Mouse (Mus musculus): ENCODE data around the gene Ube2j1.
A peak's percentile ranks its signal among the peaks of the same experiment; 100 is the strongest.
"Not testable (repeated sequence)": the region's sequence is repeated elsewhere in the genome, so short reads cannot be mapped to it uniquely, and the experiment has no call there.

The Ube2j1 gene

DNA sequence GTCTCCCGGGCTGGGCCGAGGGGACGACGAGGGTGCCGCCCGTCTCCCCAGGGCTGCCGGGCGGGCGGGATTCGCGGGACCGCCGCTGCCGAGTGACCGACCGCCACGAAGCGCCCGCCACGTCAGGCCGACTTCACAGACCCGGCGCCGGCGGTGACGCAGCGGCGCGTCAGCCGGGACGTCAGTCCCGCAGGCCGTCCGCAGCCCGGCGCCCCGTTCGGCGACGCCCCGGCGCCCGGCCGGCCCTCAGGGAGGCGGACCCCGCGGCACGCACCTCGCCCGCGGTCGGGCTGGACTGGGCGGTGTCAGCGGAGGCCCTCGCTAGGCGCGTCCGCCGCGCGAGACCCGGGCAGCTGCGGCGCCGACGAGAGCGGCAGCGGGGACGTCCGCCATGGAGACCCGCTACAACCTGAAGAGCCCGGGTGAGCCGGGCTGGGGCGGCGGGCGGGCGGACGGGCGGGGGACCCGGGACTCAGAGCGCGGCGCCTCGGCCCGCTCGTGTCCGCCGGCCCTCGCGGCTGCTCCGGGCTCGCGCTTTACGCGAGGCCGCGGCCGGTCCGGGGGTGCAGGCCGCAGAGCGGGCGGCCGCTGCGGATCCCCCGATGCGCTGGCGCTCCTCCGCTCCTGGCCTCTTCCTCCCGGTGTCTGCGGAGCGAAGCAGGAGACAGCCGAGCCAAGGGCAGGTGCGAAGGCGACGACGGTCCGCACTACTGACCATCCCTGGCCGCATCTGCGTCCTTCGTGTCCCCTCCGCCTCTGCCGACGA lies at the start of gene Ube2j1:
Gene Ube2j1, plus strand, starts transcription at position 222 of the 766 bp plus-strand sequence.
- peak; percentile 73 to 78 for DNase-seq (ENCODE audit: low spot score in 2 of 2)

DNA sequence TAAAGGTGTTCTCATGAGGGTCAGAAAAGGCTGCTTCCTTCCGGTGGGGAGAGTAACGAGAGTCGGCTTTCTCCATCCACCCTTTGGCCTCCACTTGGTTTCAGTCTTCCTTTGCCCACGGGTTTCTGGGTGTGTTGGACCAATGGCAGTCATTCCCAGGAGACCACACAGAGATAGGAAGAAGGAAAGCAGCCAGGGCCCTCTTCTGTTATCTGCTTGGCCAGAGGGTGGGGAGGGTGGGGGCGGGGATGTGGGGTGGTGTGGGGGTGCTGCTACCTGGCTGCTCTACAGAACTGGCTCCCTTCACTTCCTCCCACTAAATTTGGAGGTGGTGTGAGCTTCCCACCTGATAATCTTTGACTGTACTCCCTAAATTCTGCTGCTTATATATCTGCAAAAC lies 49.6 kb upstream of the Ube2j1 start:
- no peak for DNase-seq (ENCODE audit: low spot score in 2 of 2)

DNA sequence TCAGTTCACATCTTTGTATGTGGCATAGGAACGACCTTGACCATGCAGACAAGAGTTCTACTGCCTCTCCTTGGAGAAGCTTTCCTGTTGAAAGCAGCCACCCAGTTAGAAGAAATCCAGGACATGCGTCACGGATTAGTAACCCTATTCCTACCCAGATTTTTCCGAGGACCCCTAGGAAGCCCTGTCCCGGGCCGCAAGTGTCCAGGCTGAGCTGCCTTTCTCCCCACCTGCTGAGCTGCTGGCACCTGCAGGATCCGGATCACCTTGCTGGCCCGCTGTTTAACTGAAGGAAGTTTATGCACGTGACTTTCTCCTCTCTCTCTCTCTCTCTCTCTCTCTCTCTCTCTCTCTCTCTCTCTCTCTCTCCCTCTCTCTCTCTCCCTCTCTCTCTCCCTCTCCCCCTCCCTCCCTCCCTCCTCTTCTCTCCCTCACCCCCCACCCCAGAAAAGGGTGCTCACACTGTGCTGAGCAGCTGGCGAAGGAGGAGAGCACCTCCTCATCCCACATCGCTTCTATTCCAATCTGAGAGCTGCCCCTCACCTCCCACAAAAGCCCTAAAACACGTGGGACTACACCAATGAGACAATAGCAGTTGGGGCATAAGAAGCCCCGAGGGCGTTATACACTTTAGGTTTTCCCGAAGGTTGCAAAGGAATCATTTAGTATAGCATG lies 49.0 kb upstream of the Ube2j1 start:
- DNase-seq (ENCODE audit: low spot score in 2 of 2), result no peak

DNA sequence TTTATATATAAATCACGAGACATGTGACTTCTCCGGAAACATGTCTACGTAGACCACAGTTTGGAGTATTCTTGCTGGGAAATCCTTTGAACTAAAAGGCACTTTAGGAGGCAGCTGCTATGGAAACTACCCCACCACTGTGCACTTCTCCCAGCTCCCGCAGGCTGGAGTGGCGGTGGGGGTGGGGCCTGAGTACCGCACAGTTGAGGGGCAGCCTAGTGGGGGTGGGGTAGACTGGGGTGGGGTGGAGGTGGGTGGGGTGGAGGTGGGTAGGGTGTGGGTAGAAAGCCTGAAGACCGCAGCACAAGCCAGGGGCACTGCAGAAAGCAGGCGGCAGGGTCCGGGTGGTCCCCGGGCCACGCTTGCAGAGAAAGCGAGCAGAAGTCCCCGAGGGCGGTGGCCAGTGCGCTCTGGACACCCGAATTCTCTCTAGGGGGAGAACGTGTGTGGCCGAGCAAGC lies 48.5 kb upstream of the Ube2j1 start, which contains the start of gene Rragd:
Gene Rragd, plus strand, starts transcription at position 322 of the 460 bp plus-strand sequence.
- no peak for DNase-seq (ENCODE audit: low spot score in 2 of 2)

DNA sequence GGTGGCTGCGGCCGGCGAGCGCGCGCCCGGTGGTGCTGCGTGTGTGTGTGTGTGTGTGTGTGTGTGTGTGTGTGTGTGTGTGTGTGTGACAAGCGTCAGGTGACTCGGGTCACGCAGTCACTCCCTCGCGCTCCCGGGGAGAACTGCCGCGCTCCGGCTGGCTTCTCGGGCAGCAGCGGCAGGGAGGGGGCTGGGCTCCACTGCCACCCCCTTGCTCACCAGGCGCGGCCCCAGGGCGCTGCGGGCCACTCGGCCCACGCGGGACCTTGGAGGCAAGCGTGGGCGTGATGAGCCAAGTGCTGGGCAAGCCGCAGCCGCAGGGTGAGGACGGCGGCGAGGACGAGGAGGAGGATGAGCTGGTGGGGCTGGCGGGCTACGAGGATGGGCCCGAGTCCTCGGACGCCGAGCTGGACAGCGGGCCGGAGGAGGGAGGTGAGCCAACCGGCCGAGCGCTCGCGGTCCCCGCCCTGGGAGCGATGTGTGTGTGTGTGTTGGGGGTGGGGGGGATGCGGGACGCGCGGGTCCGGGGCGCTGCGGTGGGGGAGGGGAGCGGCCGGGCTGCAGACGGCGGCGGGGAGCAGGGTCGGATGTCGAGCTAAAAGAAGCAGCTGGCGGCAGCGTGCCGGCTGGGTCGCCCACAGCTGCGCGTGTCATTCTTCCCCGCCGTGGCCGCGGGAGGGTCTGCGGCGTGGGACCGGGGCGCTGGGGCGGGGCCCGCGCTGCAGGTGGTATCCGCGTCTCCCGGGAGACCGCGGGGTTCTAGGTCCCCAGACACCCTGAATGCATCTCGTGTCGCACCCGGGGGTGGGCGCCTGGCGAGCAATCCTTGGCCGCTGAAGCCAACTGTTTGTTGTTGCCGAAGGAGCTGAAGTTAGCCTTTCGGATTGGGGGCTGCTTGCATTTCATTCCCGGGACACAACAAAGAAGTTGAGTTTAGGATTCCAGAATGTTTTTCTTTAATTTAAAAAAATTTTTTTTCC lies 47.8 kb upstream of the Ube2j1 start:
- DNase-seq (ENCODE audit: low spot score in 2 of 2), result peak; percentile 7 to 63

DNA sequence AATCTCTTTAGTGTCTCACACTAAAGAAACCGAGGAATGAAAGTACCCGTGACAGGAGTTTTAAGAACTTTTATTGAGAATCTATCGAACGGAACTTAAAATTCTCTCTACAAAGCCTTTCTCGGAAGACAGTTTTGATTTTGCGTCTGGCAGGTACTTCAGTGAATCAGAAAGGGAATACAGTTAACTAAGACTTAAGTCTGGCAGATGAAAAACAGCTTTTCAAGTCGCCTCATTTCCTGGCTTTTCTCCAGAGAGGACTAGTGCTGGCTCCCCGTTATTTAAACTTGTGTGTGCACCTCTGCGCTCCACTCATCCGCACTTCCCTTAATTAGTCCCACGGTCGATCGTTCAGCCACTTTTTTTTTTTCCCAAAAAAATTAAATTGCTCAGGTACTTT lies 47.0 kb upstream of the Ube2j1 start:
- no peak for DNase-seq (ENCODE audit: low spot score in 2 of 2)

DNA sequence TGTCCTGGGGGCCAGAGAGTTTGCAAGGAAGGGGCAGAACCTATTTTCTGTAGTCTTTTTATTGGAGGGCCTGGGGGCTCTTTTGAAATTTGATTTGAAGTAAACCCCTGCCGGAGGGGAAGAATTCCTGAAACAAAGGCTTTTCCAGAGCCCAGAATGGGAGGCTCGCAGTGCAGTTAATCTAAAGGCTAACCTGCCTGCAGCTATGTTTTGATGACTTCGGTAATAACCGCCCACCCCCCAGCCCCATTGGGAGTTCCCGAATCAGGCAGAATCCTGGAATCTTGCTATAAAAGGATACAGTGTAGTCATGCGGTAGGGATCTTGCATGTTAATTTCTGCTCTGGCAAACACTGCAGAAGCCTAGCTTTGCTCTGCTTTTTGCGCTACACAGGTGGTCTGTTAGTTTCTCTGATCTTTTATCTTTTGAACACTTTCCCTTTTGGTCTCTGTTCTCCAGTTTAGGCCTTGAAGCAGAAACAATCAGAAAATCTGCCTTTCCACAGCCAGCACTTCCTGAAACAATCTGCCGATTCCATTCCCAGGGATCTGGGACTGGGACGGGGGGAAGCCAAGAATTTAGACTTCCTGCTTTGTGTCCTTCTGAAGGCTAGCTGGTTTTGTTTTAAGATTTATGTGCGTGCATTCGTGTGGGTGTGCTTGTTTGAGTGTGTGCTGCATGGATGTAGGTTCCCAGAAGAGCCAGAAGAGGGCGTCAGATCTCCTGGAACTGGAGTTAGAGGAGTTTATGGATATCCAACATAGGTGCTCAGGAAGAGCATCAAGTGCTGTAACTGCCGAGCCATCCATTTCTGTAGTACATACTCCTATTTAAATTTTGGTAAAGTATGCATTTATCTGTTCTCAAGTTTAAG lies 46.2 kb upstream of the Ube2j1 start:
- no peak for DNase-seq (ENCODE audit: low spot score in 2 of 2)

DNA sequence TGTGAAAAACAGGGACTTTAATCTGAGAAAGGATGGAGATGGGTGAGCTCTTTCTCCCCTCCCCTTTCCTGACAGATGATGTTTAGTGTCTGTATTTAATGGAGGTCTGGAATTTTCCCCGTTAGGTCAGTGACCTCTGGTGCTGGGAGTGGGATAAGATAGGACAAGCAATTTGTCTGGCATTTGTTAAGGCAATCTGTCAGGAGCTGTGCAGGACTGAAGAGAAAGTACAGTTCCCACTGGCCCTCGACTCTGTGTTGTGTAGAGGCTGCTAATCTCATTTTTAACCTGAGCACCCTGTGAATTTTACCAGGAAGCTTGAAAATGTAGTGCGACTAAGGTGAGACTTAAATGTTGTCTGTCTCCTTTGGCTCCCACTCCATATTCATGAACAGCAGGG lies 45.5 kb upstream of the Ube2j1 start:
- DNase-seq (ENCODE audit: low spot score in 2 of 2), result no peak

DNA sequence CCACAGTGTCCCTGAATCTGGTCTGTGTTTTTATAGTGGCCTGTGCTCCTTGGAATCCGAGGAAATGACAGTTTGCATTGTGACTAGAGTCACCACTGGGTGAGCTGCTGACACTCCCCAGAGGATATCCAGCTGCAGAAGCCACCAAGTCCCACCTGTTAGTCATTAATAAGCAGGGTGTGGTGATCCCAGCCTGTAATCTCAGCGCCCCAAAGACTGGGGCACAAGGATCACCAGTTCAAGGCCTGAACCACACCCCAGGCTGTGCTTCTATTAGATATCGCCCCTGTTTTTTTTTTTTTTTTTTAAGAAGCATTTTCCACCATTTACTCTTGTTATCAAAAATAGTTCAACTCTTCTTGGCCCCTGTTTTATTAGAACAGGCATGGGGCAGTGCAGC lies 44.2 kb upstream of the Ube2j1 start:
- DNase-seq (ENCODE audit: low spot score in 2 of 2), result no peak

DNA sequence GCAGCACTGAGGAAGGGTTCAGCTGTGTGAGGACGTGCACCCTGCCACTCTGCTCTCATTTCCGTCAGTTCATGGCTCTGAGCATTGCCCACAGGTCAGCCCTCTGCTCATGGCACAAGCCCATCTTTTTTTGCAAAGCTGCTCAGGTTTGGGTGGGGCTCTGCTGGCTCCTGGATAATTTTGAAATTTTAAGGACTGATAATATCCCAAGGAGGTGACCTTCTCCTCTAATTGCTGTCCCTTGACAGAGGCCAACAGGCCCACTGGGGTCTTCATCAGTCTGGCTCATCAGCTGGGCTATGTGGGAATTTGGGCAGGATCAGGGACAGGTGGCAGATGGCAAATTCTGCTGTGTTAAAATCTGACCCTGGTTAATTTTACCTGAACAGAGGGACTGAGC lies 41.9 kb upstream of the Ube2j1 start:
- no peak for DNase-seq (ENCODE audit: low spot score in 2 of 2)

DNA sequence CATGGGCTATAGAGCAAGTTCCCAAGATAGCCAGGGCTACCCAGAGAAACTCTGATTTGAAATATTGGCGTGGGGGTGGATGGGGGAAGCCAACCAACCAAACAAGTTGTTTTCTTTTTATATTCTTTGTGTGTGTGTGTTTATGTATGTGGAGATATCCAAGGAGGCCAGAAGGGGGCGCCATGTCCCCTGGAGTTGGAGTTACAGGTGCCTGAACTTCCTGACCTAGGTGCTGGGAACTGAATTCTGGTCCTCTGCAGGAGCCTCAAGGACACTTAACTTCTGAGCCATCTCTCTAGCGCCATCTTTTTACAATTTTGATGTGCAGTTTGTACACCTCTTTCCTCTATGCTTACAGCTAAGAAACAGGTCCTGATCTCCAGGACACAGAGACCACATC lies 37.0 kb upstream of the Ube2j1 start:
- DNase-seq (ENCODE audit: low spot score in 2 of 2), result no peak

DNA sequence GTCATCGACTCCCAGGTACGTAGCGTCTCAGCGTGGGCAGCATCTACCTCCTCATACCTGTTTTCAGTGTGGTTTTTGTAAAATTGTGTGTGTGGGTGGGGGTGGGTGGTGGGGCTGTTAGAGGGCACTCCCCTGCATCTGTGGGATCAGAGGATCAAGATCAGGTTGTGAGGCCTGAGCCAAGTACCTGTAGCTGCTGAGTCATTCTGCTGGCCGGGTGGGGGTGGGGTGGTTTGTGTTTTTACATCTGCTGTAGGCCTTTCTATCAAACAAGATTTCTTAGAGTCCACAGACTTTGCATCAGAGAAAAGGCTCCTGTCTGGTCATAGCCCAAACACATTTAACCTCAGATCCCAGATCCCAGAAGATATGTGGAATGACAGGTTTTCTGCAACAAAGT lies 35.1 kb upstream of the Ube2j1 start:
- no peak for DNase-seq (ENCODE audit: low spot score in 2 of 2)

DNA sequence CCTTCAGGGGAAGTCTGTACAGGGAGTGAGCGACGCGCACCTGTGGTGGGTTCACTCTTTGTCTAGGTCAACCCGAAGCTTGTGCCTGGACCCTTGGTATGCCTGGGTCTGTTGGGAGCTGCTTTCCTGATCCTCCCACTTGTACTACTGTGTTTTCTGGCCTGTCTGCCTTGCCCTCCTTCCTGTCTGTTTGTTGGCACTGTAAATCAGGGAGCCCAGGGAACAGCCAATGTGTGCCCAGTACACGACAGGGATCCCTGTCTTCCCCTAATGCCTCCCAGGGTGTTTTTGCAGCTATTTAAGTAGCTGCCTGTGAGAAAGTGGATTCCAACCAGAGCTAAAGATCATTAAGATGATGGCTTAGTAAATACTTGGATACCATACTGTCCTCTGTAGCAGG lies 33.6 kb upstream of the Ube2j1 start:
- no peak for DNase-seq (ENCODE audit: low spot score in 2 of 2)

DNA sequence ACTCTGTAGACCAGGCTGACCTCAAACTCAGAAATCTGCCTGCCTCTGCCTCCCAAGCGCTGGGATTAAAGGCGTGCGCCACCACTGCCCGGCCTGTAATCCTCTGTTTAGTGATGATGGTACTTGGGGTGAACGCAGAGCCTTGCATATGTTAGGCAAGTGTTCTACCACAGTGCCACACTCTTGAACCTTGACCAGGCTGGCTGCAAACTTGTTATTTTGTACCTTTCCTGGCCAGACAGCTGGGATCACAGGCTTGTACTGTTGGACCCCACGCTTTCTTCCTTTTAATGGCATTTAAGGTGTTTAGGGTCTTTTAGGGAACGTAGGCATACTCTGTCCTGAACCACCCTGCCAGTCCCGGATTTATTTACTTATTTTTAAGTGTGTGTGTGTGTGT lies 32.2 kb upstream of the Ube2j1 start:
- no peak for DNase-seq (ENCODE audit: low spot score in 2 of 2)

DNA sequence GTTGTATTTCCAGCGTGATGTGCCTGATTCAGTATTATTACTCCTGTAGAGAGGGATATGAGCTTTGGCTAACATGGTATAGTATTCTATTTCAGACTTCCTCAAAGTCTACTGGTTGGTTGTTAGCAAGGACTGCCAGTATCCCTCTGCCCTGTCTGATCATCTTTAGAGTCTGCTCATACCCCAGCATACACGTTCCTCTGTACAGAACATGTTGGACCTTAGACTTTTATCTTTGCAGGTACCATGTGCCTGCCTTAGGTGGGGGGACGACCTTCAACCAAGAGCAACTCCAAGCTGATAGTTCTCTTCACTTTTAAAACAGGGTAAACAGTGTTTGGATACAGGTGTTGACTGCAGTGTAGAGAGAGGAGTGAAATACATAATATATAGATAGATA lies 29.1 kb upstream of the Ube2j1 start:
- no peak for DNase-seq (ENCODE audit: low spot score in 2 of 2)

DNA sequence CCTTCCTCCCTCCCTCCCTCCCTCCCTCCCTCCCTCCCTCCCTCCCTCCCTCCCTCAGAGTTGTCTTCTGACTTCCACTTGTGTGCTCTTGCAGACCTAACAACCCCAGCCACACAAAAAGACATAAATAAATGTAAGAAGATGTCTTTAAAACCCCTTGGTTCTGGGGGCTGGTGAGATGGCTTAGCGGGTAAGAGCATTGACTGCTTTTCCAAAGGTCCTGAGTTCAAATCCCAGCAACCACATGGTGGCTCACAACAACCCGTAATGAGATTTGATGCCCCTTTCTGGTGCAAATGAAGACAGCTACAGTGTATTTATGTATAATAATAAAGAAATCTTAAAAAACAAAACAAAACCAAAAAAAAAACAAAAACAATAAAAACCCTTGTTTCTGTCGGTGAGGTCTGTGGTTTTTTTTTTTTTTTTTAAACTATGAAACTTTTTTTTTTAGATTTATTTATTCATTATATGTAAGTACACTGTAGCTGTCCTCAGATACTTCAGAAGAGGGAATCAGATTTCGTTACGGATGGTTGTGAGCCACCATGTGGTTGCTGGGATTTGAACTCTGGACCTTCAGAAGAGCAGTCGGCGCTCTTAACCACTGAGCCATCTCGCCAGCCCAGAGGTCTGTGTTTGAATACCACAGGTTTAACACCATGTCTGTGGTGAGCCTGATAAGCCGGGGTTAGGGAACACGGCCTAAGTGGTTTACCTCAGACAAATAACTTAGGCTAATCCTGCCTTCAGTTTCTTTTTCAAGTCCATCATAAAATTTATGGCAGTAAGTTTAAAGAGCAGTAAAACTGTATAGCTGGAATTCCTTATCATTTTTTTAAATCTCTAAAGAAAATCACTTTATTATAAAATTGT lies 25.4 kb upstream of the Ube2j1 start:
- not testable (repeated sequence) for DNase-seq (ENCODE audit: low spot score in 2 of 2)

DNA sequence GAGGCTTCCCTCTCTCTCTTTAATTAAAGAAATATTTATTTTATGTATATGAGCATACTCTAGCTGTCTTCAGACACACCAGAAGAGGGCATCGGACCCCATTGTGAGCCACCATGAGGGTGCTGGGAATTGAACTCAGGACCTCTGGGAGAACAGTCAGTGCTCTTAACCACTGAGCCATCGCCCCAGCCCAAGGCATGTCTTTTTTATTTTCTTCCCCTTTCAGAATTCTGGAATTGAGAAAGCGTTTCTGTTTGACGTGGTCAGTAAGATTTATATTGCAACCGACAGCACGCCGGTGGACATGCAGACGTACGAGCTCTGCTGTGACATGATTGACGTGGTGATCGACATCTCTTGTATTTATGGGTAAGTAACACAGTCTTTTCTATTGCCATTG lies 24.4 kb upstream of the Ube2j1 start:
- DNase-seq (ENCODE audit: low spot score in 2 of 2), result no peak

DNA sequence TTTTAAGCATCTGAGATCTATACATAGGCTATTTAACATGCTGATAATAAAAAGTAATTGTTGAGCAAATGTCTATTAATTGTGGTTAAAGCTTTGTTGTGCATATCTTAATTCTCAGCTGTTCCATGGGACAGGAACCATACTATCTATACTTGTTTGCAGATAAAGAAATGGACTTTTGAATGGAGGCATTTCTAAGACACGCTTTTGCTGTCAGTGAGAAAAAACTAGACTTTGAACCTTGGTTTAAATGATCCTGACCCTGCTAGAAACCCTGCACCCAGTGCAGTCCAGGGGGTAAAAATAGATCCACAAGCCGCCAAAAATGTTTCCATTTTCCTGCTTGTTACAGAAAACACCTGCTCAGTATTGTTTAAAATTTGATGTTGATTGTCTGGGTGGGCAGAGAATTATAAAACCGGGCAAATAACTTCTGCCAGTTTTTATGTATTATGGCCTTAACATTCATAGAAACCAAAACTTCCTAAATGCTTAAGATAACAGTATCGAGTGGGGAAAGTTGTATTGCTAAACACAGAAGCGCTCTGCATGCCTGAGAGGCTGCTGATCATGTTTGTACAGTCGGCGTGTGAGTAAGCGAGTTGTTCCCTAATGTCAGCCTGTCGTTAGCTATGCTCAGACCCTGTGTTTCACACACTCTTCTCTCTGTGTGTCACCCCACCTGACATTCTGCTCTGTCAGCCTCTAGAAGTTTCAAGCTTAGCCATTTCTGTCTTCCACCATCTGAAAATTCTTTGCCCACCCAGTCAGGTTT lies 23.6 kb upstream of the Ube2j1 start:
- no peak for DNase-seq (ENCODE audit: low spot score in 2 of 2)

DNA sequence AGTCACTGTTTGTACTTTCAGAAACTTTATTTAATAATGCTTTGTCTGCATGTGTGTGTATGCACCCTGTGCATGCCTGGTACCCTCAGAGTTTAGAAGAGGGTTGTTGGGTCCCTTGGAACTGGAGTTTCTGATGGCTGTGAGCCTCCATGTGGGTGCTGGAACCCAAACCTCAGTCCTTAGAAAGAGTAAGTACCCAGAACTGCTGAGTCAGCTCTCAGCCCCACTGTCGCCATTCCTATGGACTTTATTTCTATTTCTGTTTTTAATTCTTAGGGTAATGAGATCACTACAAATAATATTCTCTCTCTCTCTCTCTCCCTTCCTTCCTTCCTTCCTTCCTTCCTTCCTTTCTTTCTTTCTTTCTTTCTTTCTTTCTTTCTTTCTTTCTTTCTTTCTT lies 21.1 kb upstream of the Ube2j1 start:
- no peak for DNase-seq (ENCODE audit: low spot score in 2 of 2)

Measured in natural killer cell, adult 2 months (primary cell).